Mouse (Mus musculus) thymus, postnatal 14 days (tissue): ENCODE measurements at regions not wholly inside any gene's neighbourhood (a gene's known extent, or its start where the extent isn't known, plus 50 kb on each side); places are given as distances from the start of the nearest gene placed in this dataset.
"Not testable (repeated sequence)": the region's sequence is repeated elsewhere in the genome, so short reads cannot be mapped to it uniquely, and the experiment has no call there.

Experiments used
- DNase-seq: peaks from one replicate; pipeline ENCODE4 v3.0.0; 2021

GRCm38 (mm10) chr17:83985916-83986578 lies 138.3 kb upstream of the Haao start:
- no peak for DNase-seq

DNA sequence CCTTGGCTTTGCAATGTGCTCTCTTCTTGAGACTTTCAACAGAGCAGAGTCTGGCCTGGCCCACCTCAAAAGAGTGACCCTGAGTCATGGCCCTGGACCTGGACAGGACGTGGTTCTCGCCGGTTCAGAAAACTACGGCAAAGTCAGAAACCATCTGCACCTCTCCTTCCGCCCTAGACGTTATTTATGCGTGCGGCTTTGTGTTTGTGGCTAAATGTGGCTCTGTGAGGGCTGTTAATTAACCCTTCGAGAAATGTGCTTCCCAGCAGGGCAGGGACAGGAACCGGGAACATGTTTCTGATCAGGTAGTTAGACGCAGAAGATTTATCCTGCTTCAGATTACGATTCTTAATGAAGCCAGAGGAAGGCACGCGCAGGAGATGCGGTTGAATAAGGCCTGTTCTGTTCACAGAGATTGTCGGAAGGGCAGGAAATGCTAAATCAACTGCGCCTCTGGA lies 137.6 kb upstream of the Haao start:
- DNase-seq = no peak

DNA sequence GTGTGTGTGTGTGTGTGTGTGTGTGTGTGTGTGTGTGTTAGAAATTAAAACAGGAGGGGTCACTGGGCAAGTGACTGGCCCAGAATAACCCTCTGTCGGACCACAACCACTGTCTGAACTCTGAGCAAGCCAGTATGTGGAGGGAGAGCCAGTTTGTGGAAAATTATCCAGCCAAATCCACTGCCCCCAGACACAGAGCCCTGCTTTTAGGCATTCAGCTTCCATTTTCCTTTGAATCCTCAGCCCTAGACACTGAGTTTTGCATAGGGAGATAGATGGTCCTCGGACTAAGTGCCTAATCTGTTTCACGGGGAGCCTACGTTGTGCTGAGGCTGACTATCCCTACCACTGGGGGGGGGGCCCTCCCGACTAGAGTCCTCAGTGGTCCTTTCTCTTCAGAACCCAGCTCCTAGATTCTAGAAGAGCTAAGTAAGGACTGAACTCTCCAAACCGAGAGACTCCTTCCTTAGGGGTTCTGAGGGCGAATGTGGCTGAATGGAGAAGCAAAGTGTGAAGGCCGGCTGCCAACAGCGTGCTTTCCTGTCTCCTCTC lies 136.2 kb upstream of the Haao start:
- DNase-seq = no peak

DNA sequence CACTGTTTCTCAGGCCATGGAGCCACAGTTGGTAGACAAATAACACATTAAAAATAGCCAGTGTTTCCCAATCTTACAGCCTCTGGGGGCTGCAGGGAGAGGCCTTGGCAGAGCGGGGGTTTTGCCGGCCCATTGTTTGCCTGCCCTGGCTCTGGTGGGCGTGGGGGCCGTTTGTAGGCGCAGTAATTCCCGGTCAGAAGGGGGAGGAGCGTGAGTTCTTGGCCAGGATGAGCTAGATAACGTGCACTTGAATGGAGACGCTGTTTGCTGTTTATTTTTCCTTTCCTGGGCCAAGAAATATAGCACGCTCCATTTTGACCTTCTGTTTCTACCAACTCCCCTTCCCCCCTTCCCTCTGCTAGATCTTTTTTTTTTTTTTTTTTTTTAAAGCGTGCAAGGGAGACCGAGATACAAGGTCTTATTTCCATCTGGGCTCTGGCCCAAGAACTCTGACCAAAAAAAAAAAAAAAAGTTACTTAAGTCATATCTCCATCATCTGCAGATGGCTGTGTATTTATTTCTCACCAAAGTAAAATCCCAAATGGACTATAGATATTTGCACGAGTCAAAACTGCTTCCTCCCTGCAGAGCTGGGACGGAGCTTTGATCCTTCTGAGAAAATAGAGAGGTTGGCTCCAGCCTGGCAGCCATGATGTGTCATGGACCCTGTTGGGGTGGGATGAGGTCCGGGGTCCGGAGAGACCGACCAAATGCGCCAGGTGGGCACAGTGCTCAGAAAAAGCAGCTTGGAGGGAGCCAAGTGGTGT lies 135.5 kb upstream of the Haao start:
- no peak for DNase-seq

DNA sequence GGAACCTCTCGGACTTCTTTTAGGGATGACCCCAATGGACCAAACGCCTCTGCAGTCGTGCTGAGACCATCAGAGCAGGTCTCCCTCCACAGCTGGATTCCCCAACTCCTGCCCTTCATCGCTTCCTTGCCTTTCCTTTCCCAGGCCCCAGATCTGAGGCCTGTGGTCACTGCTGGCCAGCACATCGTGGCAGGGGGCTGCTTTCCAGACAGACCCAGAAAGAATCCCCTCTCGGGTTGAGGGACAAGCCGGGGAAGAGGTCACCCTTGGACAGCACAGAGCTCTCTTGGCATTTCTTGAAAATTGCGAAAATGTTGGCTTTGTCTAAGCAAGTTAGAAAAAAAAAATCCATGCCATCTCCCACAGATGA lies 134.9 kb upstream of the Haao start:
- no peak for DNase-seq

DNA sequence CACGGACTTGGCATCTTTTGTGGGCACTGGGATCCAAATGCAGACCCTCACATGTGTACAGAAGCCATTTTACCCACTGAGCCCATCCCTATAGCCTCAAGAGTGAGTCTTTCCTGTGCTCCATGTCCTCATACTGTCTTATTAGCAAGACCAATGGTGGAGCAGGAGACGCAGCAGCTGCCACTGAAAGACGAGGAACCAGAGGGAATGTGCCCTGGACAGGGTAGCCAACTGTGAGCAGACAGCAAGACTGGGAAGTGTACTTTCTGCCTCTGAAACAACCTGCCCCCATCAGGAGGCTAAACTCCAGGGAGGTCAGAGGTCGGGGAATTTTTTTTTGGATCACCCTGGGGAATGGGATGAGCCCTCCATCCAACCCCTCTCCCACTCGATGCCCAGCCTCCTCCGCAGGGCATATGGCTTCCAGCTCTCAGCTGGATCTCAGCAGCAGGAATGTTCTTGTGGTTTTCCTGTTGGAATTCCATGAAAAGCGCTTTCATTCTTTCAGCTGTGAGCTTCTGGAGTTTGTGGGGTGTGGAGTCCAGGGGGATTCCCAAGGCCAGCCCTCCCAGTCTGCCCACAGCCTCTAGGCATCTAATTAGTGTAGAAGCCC lies 131.2 kb upstream of the Haao start:
- DNase-seq = no peak

DNA sequence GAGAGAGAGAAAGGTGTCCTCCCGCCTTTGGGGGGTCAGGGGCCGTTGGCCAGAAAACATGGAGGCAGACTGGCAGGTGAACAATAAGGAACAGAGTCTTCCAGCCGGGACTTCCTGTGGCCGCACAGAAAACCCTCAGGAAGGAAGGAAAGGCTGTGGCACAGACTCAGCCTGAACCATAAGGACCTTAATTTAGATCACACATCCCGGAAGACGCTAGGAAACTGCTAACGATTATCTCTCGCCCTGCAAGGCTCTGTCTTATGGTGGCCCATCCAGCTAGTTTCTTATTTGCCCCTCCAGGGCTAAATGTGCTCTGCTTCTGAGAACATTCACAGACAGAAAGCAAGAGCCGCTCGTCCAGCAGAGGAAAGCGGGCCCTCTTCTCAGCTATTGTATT lies 130.0 kb upstream of the Haao start:
- no peak for DNase-seq

GRCm38 (mm10) chr17:83975813-83976212 lies 128.1 kb upstream of the Haao start:
- DNase-seq = no peak

GRCm38 (mm10) chr17:83973461-83974350 lies 125.9 kb upstream of the Haao start:
- DNase-seq = peak; percentile 77

GRCm38 (mm10) chr17:83972874-83973273 lies 125.1 kb upstream of the Haao start:
- DNase-seq = no peak

DNA sequence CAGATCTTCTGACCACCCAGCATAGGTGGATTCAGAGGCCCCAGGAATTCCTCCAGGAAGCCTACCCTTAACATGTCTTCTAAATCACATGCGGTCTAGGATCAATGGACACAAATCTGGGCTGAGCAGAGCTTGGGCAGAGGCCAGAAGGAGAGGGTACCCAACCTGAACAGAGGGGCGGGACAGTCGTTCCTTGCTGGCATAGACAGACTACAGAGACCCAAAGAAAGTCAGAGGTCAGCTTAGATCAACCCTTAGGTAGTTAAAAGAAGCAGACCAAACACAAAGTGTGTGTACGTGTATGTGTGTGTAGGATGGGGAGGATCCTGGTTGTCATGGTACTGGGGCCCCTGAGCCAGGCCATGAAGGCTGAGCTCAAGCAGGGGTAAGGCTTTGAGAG lies 124.7 kb upstream of the Haao start:
- DNase-seq = no peak

DNA sequence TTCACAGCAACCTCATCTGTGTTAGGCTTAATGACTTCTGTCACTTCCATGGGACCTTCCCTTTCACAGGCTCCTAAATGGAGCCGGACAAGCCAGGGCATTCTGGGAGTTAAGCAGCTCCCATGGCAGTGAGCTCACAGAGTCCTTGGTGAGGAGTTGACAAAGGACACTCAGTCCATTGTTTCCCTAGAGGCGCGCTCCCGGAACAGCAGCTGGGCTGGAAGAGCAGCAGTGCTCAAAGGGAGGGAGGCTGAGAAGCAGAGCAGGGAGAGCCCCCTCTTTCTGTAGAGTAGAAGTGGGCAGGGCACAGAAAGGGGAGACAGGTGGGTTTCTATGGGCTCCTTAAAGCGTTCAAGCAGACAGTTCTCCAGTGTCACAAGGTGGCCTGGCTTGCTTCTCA lies 124.3 kb upstream of the Haao start:
- no peak for DNase-seq

- DNase-seq = no peak
These were observed 121.7 kb upstream of the Haao start for GRCm38 (mm10) chr17:83969407-83969826.

- DNase-seq = not testable (repeated sequence)
These were observed 120.4 kb upstream of the Haao start for GRCm38 (mm10) chr17:83968124-83968523.

DNA sequence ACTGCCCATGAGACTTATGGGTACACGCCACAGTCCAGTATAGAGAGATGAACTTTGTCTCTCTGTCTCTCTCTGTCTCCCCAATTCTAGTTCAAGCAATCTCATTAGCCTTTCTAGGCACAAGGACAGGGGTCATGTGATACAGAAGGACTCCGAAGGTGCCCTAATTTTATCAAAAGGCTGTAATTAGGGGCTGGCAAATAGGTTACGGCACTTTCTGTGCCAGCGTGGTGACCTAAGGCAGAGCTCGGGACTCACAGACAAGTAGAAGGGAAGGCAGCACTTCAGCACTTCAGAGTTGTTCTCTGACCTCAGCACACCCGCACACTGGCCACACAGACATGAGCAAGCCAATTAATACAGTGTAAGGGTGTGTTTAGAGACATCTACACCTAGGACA lies 119.2 kb upstream of the Haao start:
- no peak for DNase-seq

- no peak for DNase-seq
These were observed 116.9 kb upstream of the Haao start for GRCm38 (mm10) chr17:83964454-83965211.

DNA sequence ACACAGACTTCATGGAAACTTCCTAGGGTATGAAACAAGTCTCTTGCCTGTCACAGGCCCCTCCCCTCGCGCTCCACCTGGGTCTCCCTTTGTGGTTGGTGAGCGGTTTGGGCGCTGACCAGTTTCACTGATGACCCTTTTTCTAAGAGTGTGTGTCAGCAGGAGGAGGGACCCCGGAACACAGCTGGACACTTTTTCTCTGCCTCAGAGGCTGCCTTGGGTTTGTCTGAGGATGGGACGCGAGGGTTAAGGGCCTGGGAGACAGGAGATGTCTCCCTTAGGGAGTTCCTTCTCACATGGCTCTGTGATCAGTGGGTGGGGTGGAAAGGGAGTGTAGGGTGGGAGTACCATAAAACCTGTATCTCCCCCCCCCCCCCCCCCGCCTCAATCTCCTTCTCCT lies 115.8 kb upstream of the Haao start:
- DNase-seq = no peak

DNA sequence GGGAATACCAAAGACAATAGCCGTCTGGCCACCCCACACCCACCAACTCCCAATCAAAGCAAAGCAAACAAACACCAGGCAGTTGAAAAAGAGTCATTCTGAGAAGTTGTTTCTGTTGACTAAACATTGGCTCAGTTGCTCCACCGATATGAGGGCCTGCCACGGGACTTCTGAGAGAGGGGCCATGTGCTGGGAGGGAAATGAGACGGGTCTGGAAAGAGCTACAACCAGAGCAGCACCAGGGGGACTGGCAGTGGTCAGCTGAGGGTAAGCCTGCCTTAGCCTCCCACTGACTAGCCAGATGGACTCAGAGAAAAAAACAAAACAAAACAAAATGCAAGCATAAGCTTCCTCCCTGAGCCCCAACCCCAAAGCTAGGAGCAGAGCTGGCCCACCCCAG lies 115.1 kb upstream of the Haao start:
- no peak for DNase-seq

GRCm38 (mm10) chr17:83962126-83962525 lies 114.4 kb upstream of the Haao start:
- peak; percentile 16 for DNase-seq

- DNase-seq = no peak
These were observed 113.1 kb upstream of the Haao start for GRCm38 (mm10) chr17:83960821-83961220.

DNA sequence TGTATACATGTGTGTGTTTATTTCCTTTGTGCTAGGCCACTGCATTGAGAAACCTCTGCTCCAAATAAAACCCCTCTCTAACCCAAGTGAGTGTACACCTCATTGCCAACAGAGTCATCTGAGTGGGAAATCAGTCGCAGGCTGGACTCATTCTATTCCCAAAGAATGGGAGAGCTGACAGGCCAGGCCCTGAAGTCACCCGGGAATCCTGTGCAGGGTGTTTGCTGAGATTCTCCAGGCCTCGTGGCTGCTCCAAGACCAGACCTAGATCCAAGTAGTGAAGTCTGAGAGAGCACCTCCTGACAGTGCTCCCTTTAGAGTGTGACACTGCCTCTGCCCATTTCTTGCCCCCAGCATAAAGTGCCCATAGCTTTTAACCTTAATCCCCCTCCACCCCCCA lies 112.4 kb upstream of the Haao start:
- no peak for DNase-seq
